Mouse (Mus musculus): ENCODE measurements at regions not wholly inside any gene's neighbourhood (a gene's known extent, or its start where the extent isn't known, plus 50 kb on each side); places are given as distances from the start of the nearest gene placed in this dataset.
"Not testable (repeated sequence)": the region's sequence is repeated elsewhere in the genome, so short reads cannot be mapped to it uniquely, and the experiment has no call there.

DNA sequence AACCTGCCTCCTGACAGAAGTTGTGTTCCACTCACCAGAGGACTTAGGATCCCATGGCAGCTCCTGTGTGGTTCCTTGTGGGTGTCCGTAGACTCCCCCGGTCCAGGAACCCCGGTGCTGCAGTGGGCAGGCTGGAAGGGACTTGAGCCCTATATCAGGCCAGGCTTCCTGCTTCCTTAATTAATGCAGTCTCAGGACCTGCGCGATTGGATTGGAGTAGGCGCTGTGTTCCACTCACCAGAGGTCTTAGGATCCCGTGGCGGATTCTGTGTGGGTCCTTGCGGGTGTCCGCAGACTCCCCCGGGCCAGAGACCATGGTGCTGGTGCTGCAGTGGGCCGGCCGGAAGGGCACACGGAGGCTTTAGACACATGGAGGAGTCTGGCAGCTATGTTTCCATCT lies 288.7 kb downstream of the Fut8 start:
- DNase-seq (ENCODE audit: low spot score in 2 of 2) = not testable (repeated sequence)

DNA sequence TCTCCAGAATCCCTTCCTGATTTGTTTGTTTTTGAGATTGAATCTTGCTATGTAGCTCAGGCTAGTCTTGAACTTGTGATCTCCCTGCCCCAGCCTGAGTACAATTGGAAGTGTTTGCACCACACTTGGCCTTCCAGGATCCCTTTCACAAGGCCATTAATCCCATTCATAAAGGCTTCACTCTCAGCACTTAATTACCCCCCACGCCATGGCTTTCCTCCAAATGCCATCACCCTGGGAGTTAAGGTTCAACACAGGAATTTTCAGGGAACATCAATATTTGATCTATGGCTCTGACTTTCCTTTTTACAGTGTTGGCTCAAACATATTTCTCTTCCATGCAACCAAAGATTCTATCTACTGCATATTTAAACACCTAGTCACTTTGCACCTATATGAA lies 289.6 kb downstream of the Fut8 start:
- no peak for DNase-seq (ENCODE audit: low spot score in 2 of 2)

DNA sequence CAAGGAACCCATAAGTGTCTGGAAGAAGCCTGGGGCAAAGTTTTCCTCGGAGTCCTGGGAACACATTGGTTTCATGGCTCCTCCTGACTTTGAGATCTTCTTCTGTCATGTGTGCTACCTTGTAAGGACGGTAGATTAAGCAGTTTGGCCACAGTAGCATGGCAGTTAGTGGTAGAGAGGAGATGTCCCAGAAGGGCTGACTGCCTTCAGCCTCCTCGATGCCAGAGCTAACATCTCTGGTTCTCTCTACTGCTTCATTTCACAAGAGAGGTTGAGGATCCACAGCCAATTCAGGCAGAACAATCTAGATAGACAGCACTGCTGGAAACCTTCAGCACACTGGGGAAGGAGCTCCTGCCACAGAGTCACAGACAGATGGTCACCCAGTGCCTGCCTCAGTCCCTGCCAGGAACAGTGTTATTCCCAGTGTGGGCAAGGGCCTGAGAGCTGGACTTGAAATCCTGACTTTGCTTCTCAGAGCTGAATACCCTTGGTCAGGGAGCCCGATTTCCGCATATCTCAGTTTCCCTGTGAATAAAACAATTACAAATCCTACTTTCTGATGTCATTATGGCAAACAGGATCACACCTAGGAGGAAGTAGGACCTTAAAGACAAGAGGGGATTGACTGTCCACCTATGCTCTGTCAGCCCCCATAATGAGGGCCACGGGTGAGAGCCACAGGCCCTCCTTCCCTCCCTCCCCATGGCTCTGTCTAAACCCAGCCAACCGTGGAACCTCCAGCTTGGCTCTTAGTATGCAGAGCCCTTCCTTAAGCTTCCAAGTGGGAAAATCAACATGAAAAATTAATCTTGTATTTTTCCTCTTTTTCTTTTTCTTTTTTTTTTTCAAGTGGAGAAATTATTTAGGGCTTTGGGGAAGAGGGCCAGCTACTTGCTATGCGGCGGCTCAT lies 290.3 kb downstream of the Fut8 start:
- DNase-seq (ENCODE audit: low spot score in 2 of 2) = no peak

DNA sequence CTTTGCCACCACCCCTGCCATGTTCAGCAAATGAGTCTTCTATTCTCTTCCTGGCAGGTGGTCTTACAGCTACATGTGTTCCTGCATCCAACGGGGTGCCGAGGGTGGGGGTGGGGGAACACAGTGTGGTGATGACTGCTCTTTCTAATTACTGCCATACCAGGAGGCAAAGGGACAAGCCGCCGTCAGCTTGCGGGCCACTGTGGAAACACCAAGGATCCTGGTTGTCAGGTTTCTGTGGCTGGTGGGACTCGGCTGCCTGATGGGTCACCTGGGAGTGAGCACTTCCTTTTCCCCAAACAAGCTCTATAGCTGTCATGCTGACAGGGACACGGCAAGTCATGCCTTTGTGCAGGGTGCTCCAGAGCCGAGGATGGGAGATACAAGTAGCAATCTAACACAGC lies 290.9 kb downstream of the Fut8 start:
- no peak for DNase-seq (ENCODE audit: low spot score in 2 of 2)

DNA sequence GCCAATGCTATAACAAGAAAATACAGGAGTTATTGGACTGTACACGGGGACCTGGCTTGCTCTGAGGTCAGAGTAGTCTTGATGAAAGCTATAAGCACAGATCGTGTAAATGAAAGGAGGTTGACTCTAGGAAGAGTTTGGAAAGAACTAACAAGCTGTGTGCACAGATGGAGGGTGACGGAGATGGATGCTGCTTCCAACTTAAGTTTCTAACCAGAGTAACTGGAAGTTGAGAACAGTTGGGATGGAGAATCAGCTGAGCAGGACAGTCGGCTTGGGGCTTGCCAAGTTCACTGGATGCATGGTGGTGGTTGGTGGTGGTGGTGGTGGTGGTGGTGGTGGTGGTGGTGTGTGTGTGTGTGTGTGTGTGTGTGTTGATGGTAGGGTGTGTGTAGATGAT lies 291.5 kb downstream of the Fut8 start:
- DNase-seq (ENCODE audit: low spot score in 2 of 2) = no peak

DNA sequence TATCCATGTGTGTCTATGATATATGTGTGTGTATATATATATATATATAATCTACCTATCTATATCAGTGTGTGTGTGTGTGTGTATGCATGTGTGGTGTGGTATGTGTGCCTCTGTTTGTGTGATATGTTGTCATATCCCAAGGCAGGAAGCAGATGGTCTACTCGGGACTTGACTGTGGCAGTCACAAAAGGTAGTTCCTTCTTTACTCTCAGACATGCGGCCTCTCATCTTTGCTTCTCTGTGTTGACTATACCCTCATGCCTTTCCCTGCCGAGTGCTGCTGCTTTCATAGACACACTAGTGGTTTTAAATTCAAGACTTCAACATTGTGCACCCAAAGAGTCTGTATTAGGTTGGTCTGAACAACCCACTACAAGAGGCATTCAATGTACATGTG lies 292.0 kb downstream of the Fut8 start:
- no peak for DNase-seq (ENCODE audit: low spot score in 2 of 2)

DNA sequence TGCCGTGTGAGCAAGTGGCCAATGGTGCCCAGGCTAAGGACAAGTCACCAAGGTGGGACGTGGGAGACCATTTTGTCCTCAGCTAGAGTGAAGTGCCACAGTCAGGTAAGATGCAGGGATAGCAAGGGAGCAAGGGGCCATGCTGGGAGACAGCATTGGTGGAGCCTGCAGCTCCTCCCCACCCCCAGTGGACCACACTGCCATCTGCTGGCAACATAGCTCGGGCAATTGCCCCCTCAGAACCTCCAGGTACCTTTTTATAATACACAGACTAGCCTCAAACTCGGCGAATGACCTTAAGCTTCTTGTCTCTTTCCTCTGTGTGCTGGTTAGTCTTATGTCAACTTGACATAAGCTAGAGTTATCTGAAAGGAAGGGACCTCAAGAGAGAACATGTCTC lies 293.4 kb downstream of the Fut8 start:
- DNase-seq (ENCODE audit: low spot score in 2 of 2) = no peak

DNA sequence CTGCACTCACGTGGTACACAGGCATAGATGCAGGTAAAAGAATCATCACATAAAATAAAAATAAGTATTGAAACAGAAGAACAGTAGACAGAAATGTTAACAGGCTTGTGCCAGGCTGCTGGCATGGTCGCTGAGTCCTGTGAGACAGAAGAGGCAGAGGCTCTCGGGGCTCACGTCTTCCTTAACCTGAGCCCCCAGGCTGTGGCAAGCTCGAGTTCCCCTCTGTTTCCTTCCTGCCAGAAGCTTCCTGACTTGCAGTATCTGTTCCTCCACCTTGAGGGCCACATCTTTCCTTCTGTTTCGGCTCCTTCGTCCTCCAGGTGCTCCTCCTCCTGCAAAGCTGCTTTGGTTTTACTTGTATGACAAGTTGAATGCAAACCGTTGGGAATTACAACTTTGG lies 294.6 kb downstream of the Fut8 start:
- no peak for DNase-seq (ENCODE audit: low spot score in 2 of 2)

DNA sequence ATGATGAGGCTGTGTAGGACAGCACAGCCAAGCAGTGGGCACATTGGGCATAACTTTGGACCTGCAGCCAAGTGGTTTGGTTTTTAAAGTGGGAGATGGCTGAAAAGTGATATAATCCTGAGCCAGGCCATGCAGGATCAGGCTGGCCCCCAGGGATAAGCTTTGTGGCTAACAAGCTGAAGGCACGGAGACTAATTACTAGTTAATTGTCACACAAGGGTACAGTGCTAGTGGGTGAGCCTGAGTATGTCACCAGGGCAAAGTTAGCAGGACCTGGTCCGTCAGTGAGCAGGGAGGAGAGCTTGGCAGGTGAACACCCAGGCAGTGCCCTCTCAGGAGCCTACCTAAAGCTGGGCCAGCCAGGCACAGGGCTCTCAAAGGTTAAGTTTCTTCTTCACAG lies 295.7 kb downstream of the Fut8 start:
- DNase-seq (ENCODE audit: low spot score in 2 of 2) = no peak

DNA sequence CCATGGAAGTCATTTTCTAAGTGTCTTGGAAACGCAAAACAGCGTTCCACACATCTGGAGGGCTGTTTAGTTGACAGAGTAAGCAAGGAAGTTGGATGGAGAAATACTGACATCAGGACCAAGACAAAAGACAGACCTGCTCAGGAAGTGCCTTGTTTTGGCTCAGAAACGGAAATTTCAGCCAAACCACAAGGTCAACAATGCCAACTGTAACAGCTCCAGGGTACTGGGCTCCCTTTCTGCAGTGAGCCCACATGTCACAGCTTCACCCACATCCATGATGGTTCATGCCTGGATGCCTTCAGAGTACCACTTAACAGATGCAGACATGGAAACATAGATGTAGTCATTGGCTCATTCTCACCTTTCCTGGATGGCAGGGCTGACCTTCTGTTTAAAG lies 296.2 kb downstream of the Fut8 start:
- no peak for DNase-seq (ENCODE audit: low spot score in 2 of 2)

DNA sequence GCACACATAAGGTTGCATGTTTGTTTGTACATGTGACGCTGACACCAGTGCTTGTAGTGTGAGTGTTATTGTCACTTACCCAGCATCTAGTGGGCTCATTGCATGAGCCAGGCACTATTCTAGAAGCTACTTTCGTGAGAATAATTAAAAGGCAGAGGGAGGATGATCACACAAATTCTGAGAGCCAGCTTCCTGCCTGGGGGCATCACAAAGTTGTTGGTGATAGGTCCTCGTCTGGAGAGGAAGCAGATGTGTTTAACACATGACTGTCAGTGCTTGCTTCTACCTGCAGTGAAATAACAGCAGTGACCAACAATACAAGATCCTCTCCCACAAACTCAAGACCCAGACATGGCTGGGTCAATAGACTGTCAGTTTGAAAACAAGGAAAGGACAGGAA lies 297.2 kb downstream of the Fut8 start:
- DNase-seq (ENCODE audit: low spot score in 2 of 2) = no peak

DNA sequence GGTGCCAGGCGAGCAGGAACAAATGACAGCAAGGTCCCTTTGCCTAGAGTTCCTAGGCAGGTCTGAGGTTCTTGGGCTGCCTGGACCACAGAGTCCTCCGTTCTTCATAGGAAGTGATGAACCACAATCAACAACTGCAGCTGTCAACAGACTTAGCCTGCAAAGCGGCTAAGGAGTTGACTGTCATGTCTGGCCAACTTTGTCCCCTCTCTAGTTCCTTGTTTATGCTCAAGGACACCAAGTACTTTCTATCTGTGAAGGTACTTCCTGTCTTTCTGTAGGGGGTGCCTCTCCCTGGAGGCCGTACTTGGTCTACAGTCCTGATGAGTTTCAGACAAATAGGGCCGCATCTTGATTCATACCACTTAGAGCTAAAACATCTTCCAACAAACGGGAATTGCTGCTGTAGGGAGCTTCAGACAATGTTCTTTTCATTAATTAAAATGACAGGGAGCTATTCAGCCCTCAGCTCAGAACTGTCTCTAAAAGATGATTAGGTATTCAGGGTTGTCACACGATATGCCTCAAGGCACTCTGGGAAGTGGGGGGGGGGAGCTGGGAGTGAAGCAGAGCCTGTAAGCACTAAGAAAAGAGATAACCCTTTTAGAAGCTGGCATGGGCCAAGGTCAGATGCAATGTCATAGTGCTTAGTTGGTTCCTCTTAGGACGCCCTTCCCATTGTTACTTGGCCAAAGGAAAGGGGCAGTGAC lies 299.4 kb downstream of the Fut8 start:
- no peak for DNase-seq (ENCODE audit: low spot score in 2 of 2)

DNA sequence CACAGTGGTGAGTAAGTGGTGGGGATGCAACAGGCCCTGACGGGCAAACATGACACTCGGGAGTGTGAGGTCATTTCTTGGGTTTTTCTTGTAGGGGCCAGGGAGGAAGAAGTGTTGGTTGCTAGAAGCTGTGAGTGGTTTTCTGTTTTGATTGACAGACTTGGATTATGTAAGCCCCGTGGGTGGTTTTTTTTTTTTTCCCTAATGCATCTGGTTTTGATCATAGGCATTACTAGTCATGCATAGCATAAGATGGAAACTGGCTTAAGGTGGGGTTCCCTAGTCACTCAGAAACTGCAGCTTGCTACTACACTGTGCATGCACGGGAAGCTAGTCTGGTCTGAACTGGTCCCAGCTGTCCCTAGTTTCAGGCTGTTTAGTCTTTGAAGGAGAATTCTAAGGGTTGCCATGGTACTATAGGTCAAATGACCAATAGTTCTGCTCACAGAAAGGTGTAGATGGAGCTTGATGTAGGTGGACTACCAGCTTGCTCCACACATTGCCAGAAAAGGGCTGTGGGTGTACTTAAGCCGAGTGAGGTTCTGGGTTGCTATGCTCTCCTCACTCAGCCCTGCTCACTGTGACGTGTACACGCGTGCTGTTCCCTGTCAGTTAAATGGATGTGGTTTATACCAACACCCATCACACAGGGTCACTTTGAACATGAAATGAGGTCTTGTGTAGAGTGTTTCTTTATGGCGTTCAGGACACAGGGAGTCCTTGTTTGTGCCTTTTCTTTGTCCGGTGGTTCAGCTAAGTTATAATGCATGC lies 301.9 kb downstream of the Fut8 start:
- DNase-seq (ENCODE audit: low spot score in 2 of 2) = no peak

DNA sequence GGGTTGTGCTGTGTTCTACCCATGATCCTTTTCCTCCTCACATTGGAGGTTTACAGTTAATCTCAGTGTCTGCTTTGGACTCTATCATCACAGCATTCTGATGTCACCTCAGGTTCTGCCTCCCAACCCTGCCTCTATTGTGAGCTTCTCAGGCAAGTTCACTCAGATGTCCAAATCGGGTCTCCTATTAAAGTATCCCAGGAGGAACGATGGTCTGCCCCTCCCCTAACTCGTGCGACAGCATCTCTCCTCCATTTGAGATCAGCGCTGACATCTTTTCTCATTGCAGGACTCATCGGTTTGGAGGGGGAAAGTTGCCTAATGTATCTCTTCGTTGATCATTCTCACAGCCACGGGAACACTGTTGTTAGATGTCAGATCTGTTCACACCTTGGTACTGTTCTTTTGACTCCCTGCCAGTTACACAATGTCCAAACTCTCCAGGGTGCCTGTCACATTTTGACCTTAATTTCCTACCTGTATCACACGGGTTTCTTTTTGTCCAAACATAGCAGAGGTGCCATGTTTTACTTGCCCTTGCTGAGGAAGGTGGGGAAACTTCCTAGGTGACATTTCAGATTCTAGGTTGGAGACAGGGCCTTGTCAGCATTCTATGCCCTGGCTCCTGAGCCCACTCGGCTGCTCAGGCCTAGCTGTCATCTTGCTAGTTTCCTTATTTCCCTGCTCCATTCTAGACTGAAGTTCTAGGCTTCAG lies 303.3 kb downstream of the Fut8 start:
- no peak for DNase-seq (ENCODE audit: low spot score in 2 of 2)

DNA sequence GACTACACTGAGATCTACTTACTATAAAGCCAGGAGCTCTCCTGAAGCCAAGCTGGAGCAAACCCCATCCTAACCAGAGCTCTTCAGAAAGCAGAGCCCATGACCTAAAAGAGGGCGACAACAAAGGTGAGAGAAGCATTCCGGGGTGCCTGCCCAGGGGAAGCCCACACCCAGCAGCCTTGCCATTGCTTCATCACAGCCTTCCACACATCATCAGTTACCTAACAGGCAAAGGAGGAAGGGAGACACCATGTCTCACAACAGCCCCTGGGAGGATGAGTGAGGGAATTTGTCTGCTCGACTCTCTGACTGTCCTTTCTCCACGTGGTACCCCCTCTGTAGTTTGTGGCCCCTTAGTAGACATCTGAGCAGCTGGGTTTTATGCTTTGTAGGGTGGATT lies 303.9 kb downstream of the Fut8 start:
- DNase-seq (ENCODE audit: low spot score in 2 of 2) = no peak

DNA sequence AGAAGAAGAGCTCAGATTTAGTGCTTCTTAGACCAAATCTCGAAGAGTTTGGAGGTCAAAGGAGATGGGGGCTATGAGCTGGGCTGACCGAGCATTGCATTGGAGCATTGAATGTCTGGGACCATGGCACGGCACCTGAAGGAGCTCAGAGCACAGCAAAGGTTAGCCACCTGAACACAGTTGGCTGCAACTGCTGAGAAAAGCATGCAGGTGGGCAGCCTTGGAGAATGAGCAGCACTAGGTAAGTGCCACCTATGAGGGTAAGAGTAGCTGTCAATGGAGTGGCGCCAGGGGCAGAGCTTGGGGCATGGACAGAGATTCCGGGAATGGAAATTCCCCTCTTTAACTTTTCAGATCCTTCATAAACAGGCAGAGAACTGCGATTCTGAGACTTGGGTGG lies 305.7 kb downstream of the Fut8 start:
- DNase-seq (ENCODE audit: low spot score in 2 of 2) = no peak

DNA sequence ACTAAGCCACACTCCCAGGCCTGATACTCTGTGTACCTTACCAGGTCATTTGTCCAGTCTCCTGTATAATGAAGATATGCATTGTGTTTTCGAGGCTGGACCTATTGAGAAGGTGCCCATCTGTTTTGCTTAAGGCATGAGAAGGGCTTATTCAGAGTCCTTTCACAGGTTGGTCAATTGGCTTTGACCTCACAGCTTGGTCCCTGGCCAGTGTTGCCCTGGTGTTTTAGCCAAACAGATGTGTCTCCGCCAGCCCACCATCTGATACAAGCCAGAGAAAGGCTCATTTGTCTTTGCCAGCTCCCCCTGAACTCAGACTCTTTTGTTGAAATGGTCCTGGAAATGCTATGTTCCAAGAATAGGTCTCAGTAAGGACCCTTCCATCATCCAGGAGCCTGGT lies 308.2 kb downstream of the Fut8 start:
- DNase-seq (ENCODE audit: low spot score in 2 of 2) = no peak

DNA sequence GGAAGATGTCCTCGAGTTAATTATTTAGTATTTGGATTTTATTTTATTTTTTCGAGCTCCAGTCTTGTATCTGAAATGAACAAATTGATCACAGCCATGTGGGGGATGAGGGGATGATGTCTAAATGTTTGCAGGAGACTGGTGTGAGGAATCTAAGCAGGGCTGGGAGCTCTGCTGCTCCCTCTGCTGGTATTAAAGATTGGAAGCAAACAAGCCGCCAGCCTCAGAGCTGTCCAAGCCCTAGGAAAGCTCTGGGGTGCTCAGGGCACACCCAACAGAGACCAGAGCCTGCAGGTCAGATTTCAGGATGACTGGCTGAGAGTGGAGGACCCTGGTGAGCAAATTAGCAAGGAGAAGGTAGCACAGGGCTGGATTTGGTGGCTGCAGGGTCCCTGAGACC lies 330.4 kb downstream of the Fut8 start:
- no peak for DNase-seq (ENCODE audit: low spot score in 2 of 2)

DNA sequence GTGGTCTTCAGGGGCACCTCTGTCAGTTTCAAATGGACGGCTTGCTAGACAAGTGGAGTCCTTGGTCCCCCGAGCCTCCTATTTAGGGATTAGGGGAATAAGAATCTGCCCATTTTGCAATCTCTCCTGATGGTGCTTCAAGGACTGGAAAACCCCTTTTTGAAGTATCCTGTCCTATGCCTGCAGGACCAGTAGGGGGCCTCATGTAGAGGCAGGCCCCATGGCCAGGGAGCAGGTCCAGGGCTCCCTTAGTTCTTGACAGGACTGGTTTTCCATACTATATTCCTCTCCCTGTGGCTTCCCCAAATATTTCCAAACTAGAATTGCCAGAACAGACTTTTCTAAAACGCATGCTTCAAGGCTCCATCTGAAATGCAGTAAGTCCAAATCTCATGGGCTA lies 332.6 kb downstream of the Fut8 start:
- no peak for DNase-seq (ENCODE audit: low spot score in 2 of 2)

DNA sequence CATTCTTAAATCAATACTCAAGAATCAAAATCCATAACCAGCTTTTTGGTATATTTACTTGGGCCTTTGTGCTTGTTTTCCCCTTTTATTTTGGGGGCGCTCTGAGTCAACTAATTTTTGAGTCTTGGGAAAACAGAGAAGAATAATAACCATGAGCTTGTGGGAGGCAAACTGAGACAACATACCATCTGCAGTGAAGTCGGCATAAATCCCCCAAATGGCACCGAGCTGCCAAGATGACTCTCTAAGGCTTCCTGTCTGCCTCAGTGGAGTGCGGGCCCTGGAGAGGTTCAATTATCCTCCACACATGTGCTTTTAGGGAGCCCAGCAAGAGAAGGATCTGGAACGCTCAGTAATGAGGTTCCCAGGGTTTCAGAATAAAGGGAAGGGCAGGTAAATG lies 333.1 kb downstream of the Fut8 start:
- DNase-seq (ENCODE audit: low spot score in 2 of 2) = no peak

DNA sequence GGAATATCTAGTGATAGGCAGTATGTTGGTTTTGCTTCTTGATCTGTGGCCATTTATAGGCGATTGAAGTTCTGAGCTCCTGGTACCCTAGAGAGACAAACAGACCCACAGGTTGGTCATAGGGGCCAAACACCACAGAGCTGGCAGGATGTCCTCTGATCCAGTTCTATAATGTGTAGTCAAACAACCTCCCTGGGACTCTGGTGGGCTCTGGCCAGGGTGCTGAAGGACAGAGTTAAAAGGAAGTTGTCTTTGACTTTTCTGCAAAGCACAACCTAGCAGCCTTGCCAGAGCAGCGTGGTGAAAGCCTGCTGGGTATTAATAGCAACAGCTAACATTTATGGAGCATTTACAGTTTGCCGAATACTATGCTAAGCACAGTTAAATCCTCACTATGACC lies 337.1 kb downstream of the Fut8 start:
- DNase-seq (ENCODE audit: low spot score in 2 of 2) = no peak

DNA sequence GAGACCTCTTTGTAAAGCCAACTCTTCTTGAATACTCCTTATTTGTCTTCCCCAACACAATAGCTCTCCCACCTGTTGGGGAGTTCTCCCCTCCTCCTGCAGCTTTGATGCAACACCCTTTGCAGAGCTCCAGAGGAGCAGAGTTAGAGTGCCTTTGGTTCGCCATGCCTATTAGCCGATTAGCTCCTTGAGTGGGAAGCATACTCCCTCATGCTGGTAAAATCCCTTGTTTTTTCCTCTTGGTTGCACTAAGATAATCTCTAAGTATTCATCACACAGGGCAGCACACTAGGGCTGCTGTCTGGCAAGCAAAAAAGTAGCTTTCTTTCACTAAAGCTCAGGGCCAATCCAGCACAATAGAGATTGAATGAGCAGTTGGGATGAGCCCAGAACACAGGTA lies 350.4 kb downstream of the Fut8 start:
- no peak for DNase-seq (ENCODE audit: low spot score in 2 of 2)
